Mouse (Mus musculus) liver, postnatal 0 days (tissue): ENCODE results near the gene Gpnmb. TPM values are rescaled to one million over a fixed set of nuclear protein-coding genes. Genes with fewer than 3 reads are reported as not detected.

Source experiments
- ATAC-seq: fragments of 200-750 bp; cut with Nextera tagmentation; 2 replicates; pipeline ENCODE4 v1.8.0; 2017; ENCODE audit warnings: mild to moderate bottlenecking, moderate library complexity
- DNase-seq: peaks from one replicate; pipeline ENCODE4 v3.0.0-alpha.2; 2016
- H3K27ac ChIP-seq: fragments of 300-500 bp; sonication (generic); 2 replicates; pipeline ENCODE4 v1.5.1; 2014; ENCODE audit warnings: antibody characterized with exemption, moderate library complexity, mild to moderate bottlenecking, low read depth
- H3K27me3 ChIP-seq: fragments of 300-500 bp; sonication (generic); 2 replicates; pipeline ENCODE4 v1.6.1; 2014; ENCODE audit warnings: low read length, control low read depth, mixed read lengths; ENCODE audit not compliant: insufficient read depth
- H3K36me3 ChIP-seq: fragments of 300-500 bp; sonication (generic); replicated peaks from 2 replicates; pipeline ENCODE4 v1.6.1; 2014; ENCODE audit warnings: mild to moderate bottlenecking, control low read depth, low read length, moderate library complexity, mixed read lengths; ENCODE audit not compliant: insufficient read depth
- H3K4me1 ChIP-seq: fragments of 300-500 bp; sonication (generic); 2 replicates; pipeline ENCODE4 v1.6.1; 2014; ENCODE audit warnings: antibody characterized with exemption, mild to moderate bottlenecking, control low read depth; ENCODE audit not compliant: insufficient read depth
- H3K4me2 ChIP-seq: fragments of 300-500 bp; sonication (generic); 2 replicates; pipeline ENCODE4 v1.6.1; 2014; ENCODE audit warnings: low read depth, mild to moderate bottlenecking, low read length, moderate library complexity, mixed read lengths
- H3K4me3 ChIP-seq: fragments of 300-500 bp; sonication (generic); 2 replicates; pipeline ENCODE4 v1.5.1; 2014; ENCODE audit warnings: low read depth, low read length
- H3K9ac ChIP-seq: fragments of 300-500 bp; sonication (generic); replicated peaks from 2 replicates; pipeline ENCODE4 v1.6.1; 2014; ENCODE audit warnings: mild to moderate bottlenecking, moderate library complexity
- H3K9me3 ChIP-seq: fragments of 300-500 bp; sonication (generic); 2 replicates; pipeline ENCODE4 v1.6.1; 2016; ENCODE audit warnings: mild to moderate bottlenecking, control low read depth, low read length, mixed read lengths
- CTCF ChIP-seq: sonication (generic); IDR thresholded peaks from 2 replicates; pipeline ENCODE4 v1.5.1; 2016; ENCODE audit warnings: antibody characterized with exemption, low read depth
- EP300 ChIP-seq: IDR thresholded peaks from 2 replicates; pipeline ENCODE4 v1.6.1; 2016; ENCODE audit warnings: antibody characterized with exemption, low read depth, mild to moderate bottlenecking
- WGBS: fragments of 180-500 bp; shearing (Covaris S2); extraction: QIAGEN DNeasy Blood & Tissue Kit; methylation state at CpG from one replicate; pipeline ENCODE4 v1.1.7; 2014; ENCODE audit not compliant: insufficient replicate concordance; 5-methylcytosine and 5-hydroxymethylcytosine counted together
- polyA plus RNA-seq: library from polyadenylated mRNA; unstranded; fragments of >200 nt; fragmentation: Nextera tagmentation; extraction: Ambion mirVana; gene quantifications from 2 replicates; pipeline ENCODE4 v1.2.1, GENCODE M21; 2015

The Gpnmb gene
- polyA plus RNA-seq, 1 experiment from 2014 or later, result 0.53 TPM

DNA sequence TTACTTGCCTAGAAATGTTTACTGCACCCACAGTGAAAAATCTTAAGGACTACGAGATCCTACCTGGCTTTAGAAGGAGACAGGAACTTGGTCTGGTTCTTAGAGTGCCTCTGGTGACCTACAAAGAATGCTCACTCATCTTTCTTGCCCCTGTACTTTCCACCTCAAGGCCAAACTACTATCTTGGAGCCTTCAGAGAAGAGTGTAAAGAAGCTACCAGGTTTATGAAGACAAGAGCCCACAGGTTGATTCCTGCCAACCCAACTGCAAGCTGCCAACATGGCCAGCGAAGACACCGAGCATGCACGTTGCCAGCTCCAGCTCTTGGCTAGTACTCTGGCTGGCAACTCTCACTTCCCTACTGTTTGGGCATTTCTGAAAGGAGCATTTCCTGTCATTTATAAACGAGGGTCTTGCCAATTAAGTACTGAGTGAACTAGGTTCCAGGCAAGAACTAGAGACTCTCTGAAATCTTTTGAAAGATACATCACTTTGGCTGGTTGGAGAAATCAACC, 61.3 kb downstream of the Gpnmb start:
- Histone ChIP-seq H3K9ac (no peak overlapping the region), H3K9me3 (no peaks in the 10 kb centered on the region), H3K4me2 (peak overlapping the region; percentile 44; the same call in 1 of the 2 replicates), H3K27me3 (no peaks in the 10 kb centered on the region), H3K27ac (peak overlapping the region; percentile 44; the same call in 1 of the 2 replicates), H3K4me3 (no peak overlapping the region), H3K36me3 (peaks cover 34% of the 10 kb centered on the region), H3K4me1 (peaks cover 14% of the 10 kb centered on the region)
- no peak for ATAC-seq
- 64% methylated on average over 5 of the region's 5 CpGs for WGBS
- TF ChIP-seq EP300 (no peak), CTCF (no peak)
- no peak for DNase-seq

DNA sequence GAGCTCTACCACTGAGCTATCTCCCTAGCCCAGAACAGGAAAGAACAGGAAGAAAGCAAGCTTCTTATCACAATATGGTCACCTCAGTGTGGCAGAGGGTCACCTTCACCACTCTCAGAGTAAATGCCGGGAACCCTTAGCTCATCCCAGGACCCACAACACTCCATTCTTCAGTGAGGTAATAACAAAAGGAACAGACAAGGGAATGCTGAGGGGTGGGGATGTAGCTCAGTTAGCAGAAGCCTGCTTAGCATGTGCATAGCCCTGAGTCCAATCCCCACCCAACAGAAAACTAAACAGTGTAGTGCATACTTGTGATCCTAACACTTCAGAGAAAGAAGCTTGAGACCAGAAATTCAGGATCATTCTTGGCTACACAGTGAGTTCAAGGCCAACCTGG, 62.7 kb downstream of the Gpnmb start:
- H3K9me3 ChIP-seq, result no peaks in the 10 kb centered on the region
- peaks cover 30% of the 10 kb centered on the region for H3K36me3 ChIP-seq
- WGBS, result 53% methylated on average over 1 of the region's 1 CpGs
- no peak overlapping the region for H3K4me2 ChIP-seq
- H3K27ac ChIP-seq, result no peak overlapping the region
- no peak overlapping the region for H3K4me3 ChIP-seq
- no peak overlapping the region for H3K9ac ChIP-seq
- DNase-seq, result no peak
- peaks cover 14% of the 10 kb centered on the region for H3K4me1 ChIP-seq
- H3K27me3 ChIP-seq, result no peaks in the 10 kb centered on the region
- no peak for TF ChIP-seq EP300
- TF ChIP-seq CTCF, result no peak
- no peak for ATAC-seq

DNA sequence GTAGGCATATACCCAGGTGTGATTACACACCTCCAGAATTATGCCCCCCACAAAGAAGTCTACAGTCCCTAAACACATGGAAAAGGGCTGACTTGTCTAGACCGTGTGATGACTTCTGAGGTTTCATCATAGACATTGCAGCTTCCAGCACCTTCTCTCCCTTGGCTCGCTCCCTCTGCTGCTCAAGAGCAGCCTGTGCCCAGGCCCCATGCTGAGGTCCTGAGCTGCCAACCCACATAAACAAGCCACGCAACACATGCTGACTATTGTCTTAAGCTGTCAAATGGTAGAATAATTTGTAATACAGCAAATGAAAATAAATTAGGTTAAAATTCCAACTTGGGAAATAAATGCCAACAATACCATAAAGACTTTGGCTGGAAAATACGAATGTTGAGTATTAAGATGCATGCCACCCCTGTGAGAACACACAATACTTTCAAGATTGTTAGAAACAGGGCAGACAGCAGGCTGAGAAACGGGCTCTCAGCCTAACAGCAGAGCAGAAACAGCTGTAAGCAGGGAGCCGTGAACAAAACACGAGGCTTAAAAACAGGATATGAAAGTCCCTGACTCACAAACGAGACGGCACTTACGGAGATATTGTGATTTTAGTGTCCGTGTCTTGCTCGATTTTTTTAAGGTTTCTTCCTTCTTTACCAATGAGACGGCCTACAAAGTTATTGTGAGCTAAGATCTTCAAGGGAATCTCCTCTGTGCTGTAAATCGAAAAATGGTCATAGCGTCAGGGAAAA, 70.6 kb downstream of the Gpnmb start:
- H3K4me2 ChIP-seq, result no peak overlapping the region
- H3K9ac ChIP-seq, result no peak overlapping the region
- no peaks in the 10 kb centered on the region for H3K9me3 ChIP-seq
- WGBS, result 76% methylated on average over 15 of the region's 15 CpGs
- H3K27ac ChIP-seq, result no peak overlapping the region
- TF ChIP-seq CTCF (no peak), EP300 (no peak)
- no peaks in the 10 kb centered on the region for H3K27me3 ChIP-seq
- no peak for ATAC-seq
- H3K4me1 ChIP-seq, result no peaks in the 10 kb centered on the region
- no peak overlapping the region for H3K4me3 ChIP-seq
- peaks cover 41% of the 10 kb centered on the region for H3K36me3 ChIP-seq
- no peak for DNase-seq

DNA sequence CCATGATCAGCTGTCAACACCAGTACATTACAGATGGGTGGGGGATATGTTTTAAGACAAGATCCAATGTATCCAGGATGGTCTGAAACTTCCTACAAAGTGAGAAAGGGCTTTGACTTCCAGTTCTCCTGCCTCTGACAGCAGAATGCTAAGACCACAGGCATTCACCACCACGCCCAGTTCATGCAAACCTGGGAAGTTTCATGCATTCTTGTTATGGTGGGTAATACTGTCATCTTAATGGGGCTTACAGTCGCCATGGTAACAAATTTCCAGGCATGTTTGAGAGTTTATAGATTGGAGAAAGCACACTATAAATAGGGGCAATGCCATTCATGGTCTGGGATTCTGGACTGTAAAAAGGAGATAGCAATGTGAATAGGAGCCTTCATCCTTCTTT, 72.8 kb downstream of the Gpnmb start:
- no peak for ATAC-seq
- H3K4me3 ChIP-seq, result no peak overlapping the region

DNA sequence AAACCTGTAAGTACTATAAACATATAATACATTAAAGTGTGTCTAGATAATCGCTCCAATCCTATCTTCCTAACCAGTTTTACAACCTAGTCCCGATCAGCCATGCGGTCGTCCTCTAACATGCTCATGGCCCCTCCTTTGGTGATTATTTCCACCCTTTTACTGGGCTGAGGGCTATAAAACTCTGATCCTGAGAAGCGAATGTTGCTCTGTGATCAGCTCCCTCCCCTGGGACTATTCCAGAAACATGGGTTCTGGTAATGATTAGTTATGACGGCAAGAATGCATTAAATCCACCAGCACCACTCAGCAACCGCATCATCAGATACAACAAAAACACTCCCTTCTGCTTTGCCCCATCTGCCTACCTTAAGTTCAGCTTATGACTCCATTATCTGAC, 77.5 kb downstream of the Gpnmb start:
- H3K4me3 ChIP-seq, result no peak overlapping the region
- H3K9ac ChIP-seq, result no peak overlapping the region
- H3K36me3 ChIP-seq, result peaks cover 21% of the 10 kb centered on the region
- TF ChIP-seq EP300, result no peak
- TF ChIP-seq CTCF, result no peak
- H3K27me3 ChIP-seq, result no peaks in the 10 kb centered on the region
- H3K9me3 ChIP-seq, result no peaks in the 10 kb centered on the region
- H3K27ac ChIP-seq, result no peak overlapping the region
- H3K4me1 ChIP-seq, result no peaks in the 10 kb centered on the region
- H3K4me2 ChIP-seq, result no peak overlapping the region
- WGBS, result 86% methylated on average over 7 of the region's 7 CpGs
- ATAC-seq (no peak), DNase-seq (no peak)

More for the DNA sequence above, 72.8 kb downstream of the Gpnmb start:
- H3K36me3 ChIP-seq, result peaks cover 31% of the 10 kb centered on the region
- 72% methylated on average over 2 of the region's 2 CpGs for WGBS
- no peak overlapping the region for H3K4me2 ChIP-seq
- H3K9me3 ChIP-seq, result no peaks in the 10 kb centered on the region
- no peak overlapping the region for H3K27ac ChIP-seq
- no peak for DNase-seq
- H3K4me1 ChIP-seq, result no peaks in the 10 kb centered on the region
- no peak for TF ChIP-seq EP300
- no peak for TF ChIP-seq CTCF
- H3K27me3 ChIP-seq, result no peaks in the 10 kb centered on the region
- no peak overlapping the region for H3K9ac ChIP-seq

DNA sequence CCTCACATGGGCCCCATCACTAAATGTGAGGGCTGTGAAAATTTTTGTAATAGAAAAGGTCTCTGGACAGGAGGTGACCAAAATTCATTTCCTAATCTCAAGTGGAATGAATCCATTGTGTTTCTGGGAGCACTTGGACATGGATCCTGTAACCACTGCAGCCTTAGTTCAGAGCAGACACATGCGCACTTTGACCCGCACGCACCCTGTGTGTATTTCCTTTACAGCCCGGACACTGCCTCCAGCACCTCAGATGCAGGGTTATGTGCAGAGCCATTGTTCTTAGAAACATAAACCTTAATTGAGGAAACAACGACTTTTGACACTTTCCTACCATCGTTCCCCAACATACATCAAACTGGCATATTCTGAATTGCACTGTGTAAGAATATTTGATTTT, 78.1 kb downstream of the Gpnmb start:
- H3K9me3 ChIP-seq, result no peaks in the 10 kb centered on the region
- no peak overlapping the region for H3K9ac ChIP-seq
- H3K4me3 ChIP-seq, result no peak overlapping the region
- 86% methylated on average over 6 of the region's 6 CpGs for WGBS
- no peak overlapping the region for H3K4me2 ChIP-seq
- no peaks in the 10 kb centered on the region for H3K4me1 ChIP-seq
- TF ChIP-seq EP300, result no peak
- no peak for TF ChIP-seq CTCF
- DNase-seq (no peak), ATAC-seq (no peak)
- peaks cover 18% of the 10 kb centered on the region for H3K36me3 ChIP-seq
- H3K27me3 ChIP-seq, result no peaks in the 10 kb centered on the region
- no peak overlapping the region for H3K27ac ChIP-seq
